Mouse (Mus musculus): ENCODE data around the gene Slc17a4. TPM values are rescaled to one million over a fixed set of nuclear protein-coding genes. Genes with fewer than 3 reads are reported as not detected.

Slc17a4 gene
- total and polyA plus RNA-seq, 2 experiments from 2014 or later: not detected

DNA sequence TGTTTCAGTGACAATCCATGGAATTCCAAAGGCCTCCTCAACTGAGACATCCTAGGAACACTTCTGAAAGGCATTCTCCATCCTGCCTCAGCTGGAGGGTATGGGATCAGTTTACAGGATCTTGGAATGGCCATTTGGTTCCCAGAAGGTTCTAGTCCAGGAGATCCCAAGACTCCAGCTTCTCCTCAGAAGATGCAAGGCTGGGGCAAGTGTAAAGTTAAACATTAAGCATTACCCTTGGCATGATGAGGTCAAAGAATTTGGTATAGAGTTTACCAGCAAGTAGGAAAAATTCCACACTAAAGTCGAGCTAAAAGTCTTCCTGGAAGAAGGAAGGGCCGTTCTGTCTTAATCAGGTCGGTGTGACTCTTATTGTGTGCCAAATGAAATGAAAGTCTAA lies 44.8 kb downstream of the Slc17a4 start:
- 63% methylated on average over 3 of the region's 3 CpGs for WGBS
- Histone ChIP-seq H3K4me1 (ENCODE audit: control insufficient read depth, insufficient read depth) (no peaks in the 10 kb centered on the region), H3K9me3 (replicated peaks; ENCODE audit: control insufficient read depth, low read length) (no peaks in the 10 kb centered on the region), H3K4me3 (ENCODE audit: low read depth, low read length) (no peak overlapping the region), H3K27ac (ENCODE audit: low read depth) (no peak overlapping the region), H3K27me3 (ENCODE audit: control insufficient read depth, insufficient read depth, low read length) (no peaks in the 10 kb centered on the region), H3K4me2 (ENCODE audit: low read depth, low read length) (no peak overlapping the region), H3K36me3 (replicated peaks; ENCODE audit: control insufficient read depth, insufficient read depth, low read length) (no peaks in the 10 kb centered on the region), H3K9ac (replicated peaks; ENCODE audit: low read depth, low read length) (no peak overlapping the region)
- ATAC-seq (ENCODE audit: insufficient read depth, low read depth) (no peak), DNase-seq (ENCODE audit: low spot score) (no peak)
- TF ChIP-seq EP300 (IDR thresholded peaks at IDR 0.05; ENCODE audit: low read depth): no peak
- TF ChIP-seq CTCF (IDR thresholded peaks at IDR 0.05; ENCODE audit: low read depth): no peak

DNA sequence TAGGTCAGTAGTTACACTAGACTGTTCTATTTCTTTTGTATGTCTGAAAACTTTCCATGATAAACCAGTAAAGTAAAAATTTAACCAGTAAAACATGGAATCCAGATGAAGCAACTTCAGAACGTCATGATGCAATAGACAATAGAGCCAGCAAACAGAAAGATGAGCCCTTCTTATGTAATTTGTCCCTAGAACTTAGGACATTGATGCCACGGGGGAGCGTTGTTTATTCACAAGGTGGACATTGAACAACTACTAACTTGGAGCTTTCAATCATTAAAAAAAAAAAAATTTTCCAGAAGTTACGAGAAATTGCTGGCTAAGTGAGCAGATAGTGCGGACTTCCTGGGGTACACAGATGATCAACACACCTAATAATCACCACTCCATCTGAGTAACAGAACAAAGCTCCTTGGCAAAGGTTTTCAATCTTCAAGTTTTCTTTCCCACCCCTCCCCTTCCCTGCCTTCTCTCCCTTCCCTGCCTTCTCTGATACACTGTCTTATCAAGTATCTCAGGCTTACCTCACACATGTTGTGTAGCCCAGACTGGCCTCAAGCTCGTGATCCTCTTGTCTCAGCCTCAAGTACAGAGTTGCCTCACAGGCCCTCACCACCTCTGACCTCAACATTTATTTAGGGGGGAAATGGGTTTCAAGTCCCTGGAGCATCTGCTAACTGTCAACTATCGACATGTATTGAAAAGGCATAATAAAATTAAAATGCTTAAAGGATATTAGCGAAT lies 45.8 kb downstream of the Slc17a4 start:
- Histone ChIP-seq H3K9me3 (replicated peaks; ENCODE audit: control insufficient read depth, low read length) (no peaks in the 10 kb centered on the region), H3K4me2 (ENCODE audit: low read depth, low read length) (no peak overlapping the region), H3K27me3 (ENCODE audit: control insufficient read depth, insufficient read depth, low read length) (no peaks in the 10 kb centered on the region), H3K9ac (replicated peaks; ENCODE audit: low read depth, low read length) (no peak overlapping the region), H3K27ac (ENCODE audit: low read depth) (no peak overlapping the region), H3K36me3 (replicated peaks; ENCODE audit: control insufficient read depth, insufficient read depth, low read length) (no peaks in the 10 kb centered on the region), H3K4me1 (ENCODE audit: control insufficient read depth, insufficient read depth) (no peaks in the 10 kb centered on the region), H3K4me3 (ENCODE audit: low read depth, low read length) (no peak overlapping the region)
- TF ChIP-seq CTCF (IDR thresholded peaks at IDR 0.05; ENCODE audit: low read depth): no peak
- no peak for TF ChIP-seq EP300 (IDR thresholded peaks at IDR 0.05; ENCODE audit: low read depth)
- 73% methylated on average over 8 of the region's 8 CpGs for WGBS
- DNase-seq (ENCODE audit: low spot score) (no peak), ATAC-seq (ENCODE audit: insufficient read depth, low read depth) (no peak)

DNA sequence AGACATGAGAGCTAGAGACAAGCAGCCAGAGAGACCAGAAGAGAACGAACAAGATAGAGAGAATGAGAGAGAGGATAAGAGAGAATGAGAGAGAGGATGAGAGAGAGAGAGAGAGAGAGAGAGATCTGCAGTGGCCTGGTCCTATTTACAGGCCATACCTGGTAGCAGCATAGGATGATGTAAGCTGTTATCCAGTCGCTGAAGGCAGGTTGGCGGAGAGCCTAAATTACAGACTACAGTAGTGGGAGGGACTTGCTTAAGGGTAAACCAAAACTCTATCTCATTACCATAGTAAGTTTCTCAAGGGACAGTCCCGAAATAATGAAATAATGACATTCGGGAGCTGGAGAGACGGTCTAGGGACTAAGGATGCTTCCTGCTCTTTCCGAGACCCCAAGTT lies 47.4 kb downstream of the Slc17a4 start, which contains the start of gene Slc17a1:
Slc17a1 (plus strand) TSS at position 346 of the 400 bp plus-strand sequence.
- DNase-seq (ENCODE audit: low spot score) (no peak), ATAC-seq (ENCODE audit: insufficient read depth, low read depth) (no peak)
- H3K27ac ChIP-seq (ENCODE audit: low read depth): no peak within 1 kb of the TSS
- no peak within 1 kb of the TSS for H3K4me2 ChIP-seq (ENCODE audit: low read depth, low read length)
- no peaks in the 10 kb centered on the region for H3K4me1 ChIP-seq (ENCODE audit: control insufficient read depth, insufficient read depth)
- H3K36me3 ChIP-seq (replicated peaks; ENCODE audit: control insufficient read depth, insufficient read depth, low read length): no peaks in the 10 kb centered on the region
- WGBS: 69% methylated on average over 7 of the region's 7 CpGs
- no peaks in the 10 kb centered on the region for H3K27me3 ChIP-seq (ENCODE audit: control insufficient read depth, insufficient read depth, low read length)
- no peak within 1 kb of the TSS for H3K4me3 ChIP-seq (ENCODE audit: low read depth, low read length)
- TF ChIP-seq EP300 (IDR thresholded peaks at IDR 0.05; ENCODE audit: low read depth) (no peak), CTCF (IDR thresholded peaks at IDR 0.05; ENCODE audit: low read depth) (no peak)
- H3K9me3 ChIP-seq (replicated peaks; ENCODE audit: control insufficient read depth, low read length): no peaks in the 10 kb centered on the region
- H3K9ac ChIP-seq (replicated peaks; ENCODE audit: low read depth, low read length): no peak within 1 kb of the TSS

DNA sequence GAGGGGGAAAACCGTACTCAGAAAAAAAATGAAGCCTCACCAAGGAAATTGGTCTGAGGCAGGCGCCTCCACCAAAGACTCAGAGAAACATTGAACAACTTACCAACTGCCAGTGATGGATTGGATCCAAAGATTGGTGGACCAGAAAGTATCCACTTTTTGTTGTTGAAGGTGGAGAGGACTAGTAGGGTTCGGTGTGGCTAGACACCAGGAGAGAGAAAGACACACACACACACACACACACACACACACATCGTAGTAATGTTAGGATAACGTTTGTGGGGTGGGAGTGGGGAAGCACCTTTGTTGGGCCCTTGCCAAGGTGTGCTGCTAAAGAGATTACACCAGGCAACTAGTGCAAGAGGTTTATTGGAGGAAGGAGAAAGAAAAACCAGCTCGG lies 47.8 kb downstream of the Slc17a4 start:
- Histone ChIP-seq H3K27ac (ENCODE audit: low read depth) (no peak overlapping the region), H3K36me3 (replicated peaks; ENCODE audit: control insufficient read depth, insufficient read depth, low read length) (no peaks in the 10 kb centered on the region), H3K9me3 (replicated peaks; ENCODE audit: control insufficient read depth, low read length) (no peaks in the 10 kb centered on the region), H3K4me1 (ENCODE audit: control insufficient read depth, insufficient read depth) (no peaks in the 10 kb centered on the region), H3K4me3 (ENCODE audit: low read depth, low read length) (no peak overlapping the region), H3K4me2 (ENCODE audit: low read depth, low read length) (no peak overlapping the region), H3K9ac (replicated peaks; ENCODE audit: low read depth, low read length) (no peak overlapping the region), H3K27me3 (ENCODE audit: control insufficient read depth, insufficient read depth, low read length) (no peaks in the 10 kb centered on the region)
- ATAC-seq (ENCODE audit: insufficient read depth, low read depth) (no peak), DNase-seq (ENCODE audit: low spot score) (no peak)
- 53% methylated on average over 6 of the region's 6 CpGs for WGBS
- TF ChIP-seq EP300 (IDR thresholded peaks at IDR 0.05; ENCODE audit: low read depth): no peak
- TF ChIP-seq CTCF (IDR thresholded peaks at IDR 0.05; ENCODE audit: low read depth): no peak

DNA sequence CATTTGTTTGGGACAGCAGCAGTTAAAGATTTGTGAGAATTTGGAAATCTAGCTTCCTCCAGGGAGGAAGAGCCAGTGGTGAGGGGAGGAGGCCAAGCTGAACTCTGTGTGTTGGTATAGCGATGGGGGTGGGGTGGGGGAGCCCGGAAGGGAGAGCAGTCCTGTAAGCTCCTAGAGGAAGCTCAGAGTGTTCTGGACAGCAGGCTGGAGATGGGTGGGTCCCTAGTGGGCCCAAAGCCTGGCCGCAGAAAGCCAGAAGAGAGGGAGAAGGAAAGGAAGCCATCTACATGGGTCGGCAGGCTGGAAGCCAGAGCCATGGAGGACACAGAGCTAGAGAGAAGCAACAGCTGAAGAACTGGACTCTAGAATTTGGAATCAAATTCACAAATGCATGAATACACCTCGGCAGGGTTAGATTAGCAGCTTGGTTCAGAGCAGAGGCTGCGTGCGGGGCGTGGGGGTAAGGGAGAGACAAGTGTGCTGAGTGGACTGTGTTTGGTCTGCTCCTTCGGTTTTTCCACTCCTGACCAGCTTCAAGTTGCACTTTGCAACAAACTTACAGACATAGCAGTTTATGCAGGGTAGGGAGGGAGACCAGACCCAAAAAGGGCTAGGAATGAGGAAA lies 48.6 kb downstream of the Slc17a4 start:
- Histone ChIP-seq H3K4me2 (ENCODE audit: low read depth, low read length) (no peak overlapping the region), H3K4me1 (ENCODE audit: control insufficient read depth, insufficient read depth) (no peaks in the 10 kb centered on the region), H3K9ac (replicated peaks; ENCODE audit: low read depth, low read length) (no peak overlapping the region), H3K27ac (ENCODE audit: low read depth) (peak overlapping the region; percentile 48), H3K4me3 (ENCODE audit: low read depth, low read length) (no peak overlapping the region), H3K9me3 (replicated peaks; ENCODE audit: control insufficient read depth, low read length) (no peaks in the 10 kb centered on the region), H3K36me3 (replicated peaks; ENCODE audit: control insufficient read depth, insufficient read depth, low read length) (no peaks in the 10 kb centered on the region), H3K27me3 (ENCODE audit: control insufficient read depth, insufficient read depth, low read length) (no peaks in the 10 kb centered on the region)
- DNase-seq (ENCODE audit: low spot score) (peak; percentile 26), ATAC-seq (ENCODE audit: insufficient read depth, low read depth) (peak; percentile 58; the same call in 1 of the 2 replicates)
- TF ChIP-seq CTCF (IDR thresholded peaks at IDR 0.05; ENCODE audit: low read depth): no peak
- no peak for TF ChIP-seq EP300 (IDR thresholded peaks at IDR 0.05; ENCODE audit: low read depth)
- 61% methylated on average over 9 of the region's 9 CpGs for WGBS
